Mouse (Mus musculus) CH12.LX (cell line): Measurements from ENCODE around the gene Htt.

Experiments used
- CTCF ChIP-seq, 2 experiments: IDR thresholded peaks in 1 of 2; conservative IDR thresholded peaks in 1 of 2; 2 replicates each; pipeline ENCODE4 v1.5.1; 2011 to 2012; ENCODE audit warnings: low read depth in 2 of 2, low read length in 2 of 2, improper control_type of control experiment in 1 of 2, inconsistent platforms in 1 of 2, mild to moderate bottlenecking in 1 of 2, moderate library complexity in 1 of 2
- ZNF384 ChIP-seq: IDR thresholded peaks from 2 replicates; pipeline ENCODE4 v1.6.1; 2012; ENCODE audit warnings: low read depth, low read length, improper control_type of control experiment, inconsistent platforms

GRCm38 (mm10) chr5:34949769-34950211, 188.2 kb downstream of the Htt start:
- no peak for TF ChIP-seq CTCF (conservative IDR thresholded peaks at IDR 0.05 in 1 of 2, IDR thresholded peaks at IDR 0.05 in 1 of 2; ENCODE audit: low read depth in 2 of 2, low read length in 2 of 2)
- TF ChIP-seq ZNF384 = no peak
